ENCODE assay signal across 16 mouse cellular contexts in the genomic region with DNA sequence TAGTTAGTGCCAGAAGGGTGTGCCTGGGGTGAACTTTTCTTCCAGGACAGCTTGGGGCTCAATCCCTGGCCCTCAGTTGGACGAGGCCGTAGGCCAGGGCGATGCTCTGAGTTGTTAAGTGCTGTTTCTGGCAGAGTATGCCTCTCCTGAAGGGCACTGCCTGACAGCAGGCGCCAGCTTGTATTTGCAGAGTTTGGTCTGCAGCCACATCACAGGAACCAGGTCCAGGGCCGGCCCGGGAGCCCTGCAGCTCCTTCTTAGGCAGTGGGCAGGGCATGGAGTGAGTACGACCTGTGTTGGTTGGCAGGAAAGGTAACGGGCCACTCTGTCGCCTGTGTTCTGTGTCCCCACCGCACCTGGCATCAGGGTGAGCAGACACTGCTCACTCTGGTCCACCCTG. TPM values are rescaled to one million over a fixed set of nuclear protein-coding genes. Genes with fewer than 3 reads are reported as not detected.
DNase-seq lines count a peak whose midpoint lies in the region; ATAC-seq lines count a peak whose summit lies in the region.
"Had no signal": no experiment of that assay in that cellular context is flagged by ENCODE, and none has a peak within 500 bp of the region (broad histone marks: within the 10 kb centered on the region; RNA-seq: fewer than 3 reads in every experiment).

No protein-coding gene starts in this region.

- H3K27me3 ChIP-seq in heart, embryonic 11.5 days (ENCODE audit: control insufficient read depth, insufficient read depth, low read length), result no peaks in the 10 kb centered on the region

- intact Hi-C loops in heart, postnatal 36 days (cut with DNase I), result no loop called here

- H3K9ac ChIP-seq in heart, embryonic 11.5 days (ENCODE audit: low read depth, low read length), result no peak overlapping the region

- no peaks in the 10 kb centered on the region; the same call in none of the 2 replicates for H3K36me3 ChIP-seq in heart, embryonic 11.5 days (ENCODE audit: control insufficient read depth, insufficient read depth, low read length)

- no peak overlapping the region for H3K4me3 ChIP-seq in heart, embryonic 11.5 days (ENCODE audit: low read depth, low read length)
- H3K4me3 ChIP-seq: midbrain, embryonic 10.5 days had no signal

- no peaks in the 10 kb centered on the region for H3K9me3 ChIP-seq in heart, embryonic 11.5 days (replicated peaks; ENCODE audit: control insufficient read depth, low read length)
- H3K9me3 ChIP-seq: G1E; midbrain, embryonic 10.5 days had no signal

- H3K4me1 ChIP-seq in heart, embryonic 11.5 days (ENCODE audit: control insufficient read depth, insufficient read depth, low read length), result no peaks in the 10 kb centered on the region

- peak; percentile 98 for DNase-seq in heart, adult 11 months
- peak; percentile 84 to 85 for DNase-seq in cerebellum, postnatal 14 days
- peak; percentile 33 to 45 for DNase-seq in heart, postnatal 36 days
- DNase-seq in frontal cortex, adult 2 months (ENCODE audit: extremely low spot score in 1 of 2, low spot score in 1 of 2), result no peak
- no peak for DNase-seq in c-Kit-positive CD71-positive TER-119-positive erythroid progenitor cells, embryonic 14.5 days (ENCODE audit: low spot score)
- no peak for DNase-seq in urinary bladder, adult 18-20 months (ENCODE audit: low spot score in 2 of 2)
- DNase-seq: B cell, adult 2 months; kidney, adult 9 months; retina, postnatal 1 day; thymus, adult 18-20 months had no signal

- 87% methylated on average over 10 of the region's 10 CpGs for WGBS in heart, embryonic 11.5 days (ENCODE audit: insufficient replicate concordance)

- H3K27ac ChIP-seq in heart, embryonic 11.5 days (ENCODE audit: low read depth, low read length), result no peak overlapping the region
- H3K27ac ChIP-seq: midbrain, embryonic 10.5 days had no signal

- H3K4me2 ChIP-seq in heart, embryonic 11.5 days, result no peak overlapping the region

- no peak for ATAC-seq in heart, embryonic 11.5 days (replicated peaks; ENCODE audit: insufficient number of reproducible peaks, low FRiP score, low TSS enrichment)
- peak; percentile 57; the same call in 1 of the 2 replicates for ATAC-seq in cerebellum, adult (ENCODE audit: insufficient number of reproducible peaks, low FRiP score, low TSS enrichment)

RNA-seq across cellular contexts. Expression of gene Aacs, which starts 15.5 kb away (rescaled TPM):
- 14.2 and 15.5 TPM in 2 replicates for polyA plus RNA-seq in heart, embryonic 11.5 days (2014; fragmentation: Nextera tagmentation; extraction: Ambion mirVana)
- total RNA-seq in heart, postnatal 36 days (2021), result 1 to 10 TPM; 3.6 to 4.1 TPM
- polyA plus RNA-seq in frontal cortex, adult 2 months (2012; rRNA removed), result 40.3 and 43.4 TPM in 2 replicates

RNA-seq across cellular contexts. Expression of gene Tmem132b, which starts 40.5 kb away (rescaled TPM):
- polyA plus RNA-seq in heart, embryonic 11.5 days (2014; fragmentation: Nextera tagmentation; extraction: Ambion mirVana), result 0.03 TPM in 2 replicates
- not detected for total RNA-seq in heart, postnatal 36 days (2021)
- 22.7 and 26.8 TPM in 2 replicates for polyA plus RNA-seq in frontal cortex, adult 2 months (2012; rRNA removed)
- polyA plus RNA-seq: G1E; heart, embryonic 14.5 days; lung, embryonic 16.5 days had no signal

RNA-seq across cellular contexts. Expression of gene Bri3bp, which starts 49.7 kb away (rescaled TPM):
- polyA plus RNA-seq in heart, embryonic 11.5 days (2014; fragmentation: Nextera tagmentation; extraction: Ambion mirVana), result 30.8 and 32.7 TPM in 2 replicates
- total RNA-seq in heart, postnatal 36 days (2021), result 10 to 100 TPM; 45.4 to 54.6 TPM
- 31.6 and 34.1 TPM in 2 replicates for polyA plus RNA-seq in frontal cortex, adult 2 months (2012; rRNA removed)

RNA-seq across cellular contexts. Expression of gene Dhx37, which starts 57.2 kb away (rescaled TPM):
- polyA plus RNA-seq in heart, embryonic 11.5 days (2014; fragmentation: Nextera tagmentation; extraction: Ambion mirVana), result 9.9 and 10.6 TPM in 2 replicates
- total RNA-seq in heart, postnatal 36 days (2021), result 10 to 100 TPM; 11.4 to 11.7 TPM
- polyA plus RNA-seq in frontal cortex, adult 2 months (2012; rRNA removed), result 12.4 and 17.2 TPM in 2 replicates

Comparison
In these comparisons a context has a peak if more than half of its experiments do, and no peak if none do; other contexts are left out.
1. DNase-seq: peak in heart, adult 11 months (single experiment), cerebellum, postnatal 14 days (2 of 2) and heart, postnatal 36 days (2 of 2); none in frontal cortex, adult 2 months (0 of 2), c-Kit-positive CD71-positive TER-119-positive erythroid progenitor cells, embryonic 14.5 days (single experiment) and urinary bladder, adult 18-20 months (0 of 2).
2. RNA of gene Tmem132b, which starts 40.5 kb away (polyA plus RNA-seq): 22.7 to 26.8 TPM in frontal cortex, adult 2 months; 0.03 TPM in heart, embryonic 11.5 days; every median in the first group is over 10 times any median in the second.